Mouse (Mus musculus) small intestine, adult 2 months (tissue): ENCODE measurements around the gene Olfr1396.

ENCODE experiments used
- CTCF ChIP-seq: fragments of 200-500 bp; IDR thresholded peaks from 2 replicates; pipeline ENCODE4 v1.5.1; 2012; ENCODE audit warnings: low read depth, mild to moderate bottlenecking, control low read depth, inconsistent platforms, low read length, moderate library complexity, mixed read lengths; ENCODE audit not compliant: insufficient replicate concordance, insufficient read length; ENCODE audit errors: extremely low read depth
- POLR2A ChIP-seq: fragments of 200-500 bp; IDR thresholded peaks from 2 replicates; pipeline ENCODE4 v1.6.1; 2012; ENCODE audit warnings: low read depth, mild to moderate bottlenecking, control low read depth, inconsistent platforms, low read length, moderate library complexity

- TF ChIP-seq CTCF = no peak
- no peak for TF ChIP-seq POLR2A
Measured at GRCm38 (mm10) chr11:49087830-49088616, 26.7 kb downstream of the Olfr1396 start.
